Mouse (Mus musculus) E14TG2a.4 (cell line): ENCODE measurements around the gene Foxp4.

Source experiments
- H3K27me3 ChIP-seq: 2 replicates; pipeline ENCODE4 v1.6.1; 2014; ENCODE audit warnings: low read length, control low read depth; ENCODE audit not compliant: insufficient read depth
- H3K36me3 ChIP-seq: 2 replicates; pipeline ENCODE4 v1.6.1; 2014; ENCODE audit warnings: low read length, control low read depth; ENCODE audit not compliant: insufficient read depth
- H3K4me1 ChIP-seq: replicated peaks from 2 replicates; pipeline ENCODE4 v1.6.1; 2014; ENCODE audit warnings: low read depth, low read length, control low read depth
- H3K4me3 ChIP-seq: replicated peaks from 2 replicates; pipeline ENCODE4 v1.5.1; 2014; ENCODE audit warnings: mild to moderate bottlenecking, low read length
- H3K9me3 ChIP-seq: 2 replicates; pipeline ENCODE4 v1.6.1; 2014; ENCODE audit warnings: low read length, control low read depth
- CTCF ChIP-seq: conservative IDR thresholded peaks from 2 replicates; pipeline ENCODE4 v1.5.1; 2014; ENCODE audit warnings: low read length
- NANOG ChIP-seq: IDR thresholded peaks from 2 replicates; pipeline ENCODE4 v1.6.1; 2014; ENCODE audit warnings: borderline replicate concordance, low read length, mixed read lengths
- POU5F1 ChIP-seq: IDR thresholded peaks from 2 replicates; pipeline ENCODE4 v1.6.1; 2014; ENCODE audit warnings: low read length, borderline replicate concordance

The Foxp4 gene

GRCm38 (mm10) chr17:47878378-47879089 lies 45.9 kb downstream of the Foxp4 start:
- Histone ChIP-seq H3K27me3 (no peaks in the 10 kb centered on the region; the same call in none of the 2 replicates), H3K4me3 (peak overlapping the region; percentile 55), H3K36me3 (peaks cover 82% of the 10 kb centered on the region), H3K4me1 (peaks cover 97% of the 10 kb centered on the region), H3K9me3 (no peaks in the 10 kb centered on the region)
- no peak for TF ChIP-seq POU5F1
- TF ChIP-seq NANOG: no peak
- no peak for TF ChIP-seq CTCF

DNA sequence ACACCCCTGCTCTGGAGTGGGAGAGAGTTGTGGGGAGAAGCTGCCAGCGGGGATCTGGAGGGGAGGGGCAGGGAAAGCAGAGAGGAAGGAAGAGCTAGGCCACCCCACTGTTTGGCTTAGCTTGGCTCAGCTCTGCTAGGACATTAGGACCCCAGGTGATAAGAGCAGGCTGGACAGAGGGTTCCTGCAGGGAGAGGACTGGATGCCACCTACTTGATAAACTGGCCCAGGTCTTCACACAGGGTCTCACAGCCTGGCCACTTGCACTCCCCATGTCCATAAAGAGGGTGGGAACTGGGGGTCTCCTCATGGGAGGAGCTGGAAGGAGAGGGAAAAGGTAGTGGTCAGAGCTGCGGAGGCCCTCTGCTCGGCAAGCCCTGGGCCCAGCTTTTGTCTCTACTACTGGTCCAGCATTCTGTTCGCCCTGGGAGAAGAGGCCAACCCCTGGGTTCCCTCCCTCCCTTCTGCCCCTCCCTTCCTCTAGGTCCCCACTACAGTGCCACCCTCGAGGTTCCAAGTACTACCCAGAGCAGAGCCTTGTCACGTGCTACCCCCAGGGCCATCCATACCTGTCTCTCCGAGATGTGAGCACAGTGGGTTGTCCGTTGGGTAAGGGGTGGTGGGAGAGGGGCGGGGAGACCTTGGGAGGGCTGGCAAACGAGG lies 46.6 kb downstream of the Foxp4 start:
- H3K36me3 ChIP-seq: peaks cover 81% of the 10 kb centered on the region
- H3K27me3 ChIP-seq: no peaks in the 10 kb centered on the region; the same call in none of the 2 replicates
- peak overlapping the region; percentile 55 for H3K4me3 ChIP-seq
- no peaks in the 10 kb centered on the region for H3K9me3 ChIP-seq
- TF ChIP-seq CTCF (no peak), POU5F1 (no peak), NANOG (no peak)
- H3K4me1 ChIP-seq: peaks cover 97% of the 10 kb centered on the region

GRCm38 (mm10) chr17:47876776-47877714 lies 47.4 kb downstream of the Foxp4 start:
- Histone ChIP-seq H3K9me3 (no peaks in the 10 kb centered on the region), H3K36me3 (peaks cover 81% of the 10 kb centered on the region), H3K27me3 (no peaks in the 10 kb centered on the region; the same call in none of the 2 replicates), H3K4me1 (peaks cover 97% of the 10 kb centered on the region), H3K4me3 (peak overlapping the region; percentile 55)
- TF ChIP-seq NANOG (no peak; the same call in 1 of the 2 replicates), CTCF (no peak), POU5F1 (no peak)

GRCm38 (mm10) chr17:47873341-47873791 lies 51.1 kb downstream of the Foxp4 start:
- Histone ChIP-seq H3K27me3 (no peaks in the 10 kb centered on the region), H3K36me3 (peaks cover 80% of the 10 kb centered on the region), H3K4me1 (peaks cover 97% of the 10 kb centered on the region), H3K4me3 (peak overlapping the region; percentile 59), H3K9me3 (no peaks in the 10 kb centered on the region)
- TF ChIP-seq NANOG (no peak), POU5F1 (no peak), CTCF (peak; percentile 85)

DNA sequence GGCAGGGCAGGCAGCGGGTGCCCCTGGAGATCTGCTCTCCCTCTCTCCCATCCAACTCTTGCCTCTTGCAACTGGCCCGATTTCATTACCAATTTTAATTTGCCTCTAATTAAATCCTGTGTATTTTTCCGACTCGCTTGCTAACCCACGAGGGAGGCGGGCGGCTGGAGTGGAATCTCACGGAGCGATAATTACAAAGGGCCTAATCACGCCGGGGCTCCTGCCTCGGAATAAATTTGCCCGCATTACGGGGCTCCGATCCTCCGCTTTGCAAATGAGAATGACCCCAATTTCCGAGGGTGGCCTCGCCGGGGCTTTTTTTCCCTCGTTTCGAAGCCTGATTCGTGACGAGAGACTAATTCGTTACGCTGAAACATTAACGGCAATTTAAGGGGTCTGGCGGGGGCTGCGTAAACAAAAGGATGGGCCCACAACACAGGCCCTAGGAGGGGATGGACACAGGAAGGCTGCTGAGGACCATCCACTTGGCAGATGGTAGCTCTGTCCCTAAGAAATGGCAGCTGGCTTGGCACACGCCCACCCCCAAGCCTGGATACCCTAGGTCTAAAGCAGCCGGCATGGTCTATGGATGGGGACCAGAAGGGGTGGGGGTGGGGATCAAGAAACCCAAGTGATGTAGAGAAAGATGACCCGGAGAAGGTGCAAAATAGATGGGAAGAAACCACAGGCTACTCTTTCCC lies 52.0 kb downstream of the Foxp4 start:
- H3K4me3 ChIP-seq: peak overlapping the region; percentile 10; the same call in 1 of the 2 replicates
- TF ChIP-seq NANOG: no peak
- TF ChIP-seq POU5F1: no peak
- no peak for TF ChIP-seq CTCF
- H3K9me3 ChIP-seq: no peaks in the 10 kb centered on the region
- H3K27me3 ChIP-seq: no peaks in the 10 kb centered on the region
- peaks cover 85% of the 10 kb centered on the region for H3K36me3 ChIP-seq
- H3K4me1 ChIP-seq: peaks cover 97% of the 10 kb centered on the region

DNA sequence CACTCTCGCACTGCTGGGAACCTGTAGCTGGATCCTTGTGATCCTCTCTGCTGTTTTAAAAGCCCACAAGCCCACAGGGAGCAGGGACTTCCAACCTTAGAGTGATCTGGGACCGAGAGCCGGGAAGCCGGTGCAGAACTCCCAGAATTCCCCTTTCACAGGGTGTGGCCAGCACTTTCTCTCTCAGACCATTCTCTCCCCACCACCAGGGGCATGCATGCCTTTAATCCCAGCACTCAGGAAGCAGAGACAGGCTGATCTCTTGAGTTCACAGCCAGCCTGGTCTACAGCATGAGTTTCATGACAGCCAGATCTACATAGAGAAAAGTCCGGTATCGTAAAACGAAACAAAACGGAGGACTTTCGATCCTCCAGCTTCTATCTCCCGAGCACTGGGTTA lies 54.6 kb downstream of the Foxp4 start:
- Histone ChIP-seq H3K9me3 (no peaks in the 10 kb centered on the region), H3K4me3 (no peak overlapping the region), H3K36me3 (peaks cover 83% of the 10 kb centered on the region), H3K4me1 (peaks cover 95% of the 10 kb centered on the region), H3K27me3 (peaks cover 7% of the 10 kb centered on the region)
- TF ChIP-seq POU5F1 (no peak), CTCF (0 out of 2 replicates have a peak, but pooled peaks have one; percentile 9)

GRCm38 (mm10) chr17:47866037-47866436 lies 58.4 kb downstream of the Foxp4 start:
- no peaks in the 10 kb centered on the region for H3K9me3 ChIP-seq
- peaks cover 47% of the 10 kb centered on the region for H3K36me3 ChIP-seq
- H3K4me1 ChIP-seq: peaks cover 92% of the 10 kb centered on the region
- no peak overlapping the region for H3K4me3 ChIP-seq
- TF ChIP-seq NANOG: no peak
- peaks cover 18% of the 10 kb centered on the region for H3K27me3 ChIP-seq

DNA sequence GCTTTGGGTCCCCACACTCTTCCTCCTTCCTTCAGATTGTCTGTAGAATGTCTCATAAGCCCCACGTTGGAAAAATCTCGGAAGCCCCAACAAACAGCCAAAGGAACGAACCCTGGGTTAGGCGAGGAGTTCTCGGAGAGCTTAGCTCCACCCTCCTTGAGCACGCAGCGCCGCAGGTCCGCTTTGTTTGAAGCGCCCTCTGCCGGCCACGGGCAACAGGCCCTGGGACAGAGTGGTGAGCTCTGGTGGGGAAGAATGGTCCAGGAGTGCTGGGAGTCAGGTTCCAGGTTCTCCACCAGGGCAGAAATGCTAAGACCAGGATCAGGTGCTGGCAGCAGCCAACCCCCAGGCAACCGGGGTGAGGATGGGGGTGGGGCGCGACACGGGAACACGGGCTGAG lies 59.9 kb downstream of the Foxp4 start:
- H3K4me1 ChIP-seq: peaks cover 82% of the 10 kb centered on the region
- H3K36me3 ChIP-seq: peaks cover 31% of the 10 kb centered on the region
- TF ChIP-seq POU5F1 (no peak), CTCF (peak; percentile 96)
- peak overlapping the region; percentile 20; the same call in 1 of the 2 replicates for H3K4me3 ChIP-seq
- H3K27me3 ChIP-seq: peaks cover 31% of the 10 kb centered on the region
- no peaks in the 10 kb centered on the region for H3K9me3 ChIP-seq
